ENCODE assay signal across 8 mouse cellular contexts in genomic region chr12:88360441-88361119, GRCm38 (mm10). TPM values are rescaled to one million over a fixed set of nuclear protein-coding genes. Genes with fewer than 3 reads are reported as not detected.
DNase-seq lines count a peak whose midpoint lies in the region; ATAC-seq lines count a peak whose summit lies in the region.

Gene Adck1, plus strand, starts transcription at chr12:88360554.

- peak; percentile 97 for ATAC-seq in hindbrain, embryonic 12.5 days (ENCODE audit: low FRiP score)

- peak within 1 kb of the TSS; percentile 72 for H3K27ac ChIP-seq in hindbrain, embryonic 12.5 days

- no peaks in the 10 kb centered on the region for H3K36me3 ChIP-seq in hindbrain, embryonic 12.5 days

- 1% methylated on average over 38 of the region's 38 CpGs for WGBS in hindbrain, embryonic 12.5 days

- no peaks in the 10 kb centered on the region for H3K27me3 ChIP-seq in hindbrain, embryonic 12.5 days

- H3K9me3 ChIP-seq in hindbrain, embryonic 12.5 days (replicated peaks), result no peaks in the 10 kb centered on the region

- peak within 1 kb of the TSS; percentile 72 for H3K4me3 ChIP-seq in hindbrain, embryonic 12.5 days

- H3K4me2 ChIP-seq in hindbrain, embryonic 12.5 days (replicated peaks), result peak within 1 kb of the TSS; percentile 78

- H3K9ac ChIP-seq in hindbrain, embryonic 12.5 days, result peak within 1 kb of the TSS; percentile 77

- peak; percentile 89 for DNase-seq in Muller cell, postnatal 12 days (ENCODE audit: inconsistent ontology term)
- peak; percentile 91 for DNase-seq in cerebellum, adult 9-11 months
- peak; percentile 85 to 91 for DNase-seq in frontal cortex, postnatal 10 days (ENCODE audit: low spot score in 2 of 2)
- DNase-seq in layer of hippocampus, postnatal 14 days (ENCODE audit: low spot score in 2 of 2), result peak; percentile 93 to 94
- DNase-seq in lung, postnatal 14 days, result peak; percentile 91
- DNase-seq in retina, adult 2 months (ENCODE audit: low read depth, low spot score), result peak; percentile 81
- DNase-seq in thymus, postnatal 36 days, result peak; percentile 86

- H3K4me1 ChIP-seq in hindbrain, embryonic 12.5 days, result peaks cover 5% of the 10 kb centered on the region

RNA-seq across cellular contexts. Expression of gene Adck1, which starts in this region (rescaled TPM):
- 20.5 and 22.5 TPM in 2 replicates for polyA plus RNA-seq in hindbrain, embryonic 12.5 days (2016; fragmentation: Nextera tagmentation; extraction: Ambion mirVana)
- total RNA-seq in layer of hippocampus, postnatal 14 days (2021), result 10 to 100 TPM; 32.4 to 33.3 TPM

Comparison
In these comparisons a context has a peak if more than half of its experiments do, and no peak if none do; other contexts are left out.
1. Peak in every context shown above with its lines: DNase-seq, ATAC-seq, H3K4me3 ChIP-seq and H3K27ac ChIP-seq.